Comparison of ENCODE assay signal across 10 mouse cellular contexts in the genomic region with DNA sequence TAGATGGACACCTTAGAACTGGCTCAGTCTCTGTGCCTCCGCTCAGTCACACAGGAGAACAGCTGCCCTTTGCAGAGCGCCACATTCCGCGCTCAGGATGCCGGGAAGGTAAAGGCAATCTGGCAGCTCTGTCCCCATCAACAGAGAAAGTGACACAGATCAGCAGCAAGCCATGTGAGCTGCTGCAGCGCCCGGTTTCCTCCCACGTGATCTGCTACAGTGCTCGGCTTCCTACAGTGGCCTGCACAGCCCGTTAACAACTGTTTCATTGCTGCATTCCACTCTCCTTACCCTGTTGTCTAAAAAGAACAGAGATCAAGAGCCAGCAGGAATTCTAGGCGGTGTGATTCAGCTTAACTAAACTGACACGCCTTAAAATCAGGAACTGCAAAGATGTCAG. TPM values are rescaled to one million over a fixed set of nuclear protein-coding genes. Genes with fewer than 3 reads are reported as not detected.
DNase-seq lines count a peak whose midpoint lies in the region; ATAC-seq lines count a peak whose summit lies in the region.
"Had no signal": no experiment of that assay in that cellular context is flagged by ENCODE, and none has a peak within 500 bp of the region (broad histone marks: within the 10 kb centered on the region; RNA-seq: fewer than 3 reads in every experiment).

No protein-coding gene starts in this region.

- no peak overlapping the region for H3K9ac ChIP-seq in embryonic facial prominence, embryonic 15.5 days
- H3K9ac ChIP-seq in limb, embryonic 13.5 days, result no peak overlapping the region
- H3K9ac ChIP-seq in liver, embryonic 11.5 days (ENCODE audit: low read depth, low read length), result no peak overlapping the region

- H3K4me1 ChIP-seq in embryonic facial prominence, embryonic 15.5 days, result no peaks in the 10 kb centered on the region; the same call in 1 of the 2 replicates
- no peaks in the 10 kb centered on the region; the same call in 1 of the 2 replicates for H3K4me1 ChIP-seq in limb, embryonic 13.5 days
- H3K4me1 ChIP-seq in liver, embryonic 11.5 days (replicated peaks; ENCODE audit: control insufficient read depth, insufficient read depth, low read length), result no peaks in the 10 kb centered on the region
- H3K4me1 ChIP-seq: hindbrain, embryonic 10.5 days; megakaryocyte, embryonic 14.5 days had no signal

- peak; percentile 25 for DNase-seq in CD4-positive, CD25-positive, alpha-beta regulatory T cell, adult 2 months (ENCODE audit: low read depth, low spot score)
- DNase-seq in layer of hippocampus, adult 9-11 months, result peak; percentile 54
- no peak for DNase-seq in layer of hippocampus, adult 11-12 months (ENCODE audit: low spot score)
- no peak for DNase-seq in liver, embryonic 11.5 days (ENCODE audit: low spot score)
- DNase-seq in testis, postnatal 14 days (ENCODE audit: low spot score), result no peak

- H3K4me2 ChIP-seq in embryonic facial prominence, embryonic 15.5 days (replicated peaks), result no peak overlapping the region
- H3K4me2 ChIP-seq in limb, embryonic 13.5 days (replicated peaks), result no peak overlapping the region; the same call in 1 of the 2 replicates
- no peak overlapping the region for H3K4me2 ChIP-seq in liver, embryonic 11.5 days

- H3K27me3 ChIP-seq in embryonic facial prominence, embryonic 15.5 days, result no peaks in the 10 kb centered on the region
- H3K27me3 ChIP-seq in limb, embryonic 13.5 days, result no peaks in the 10 kb centered on the region
- H3K27me3 ChIP-seq in liver, embryonic 11.5 days (replicated peaks; ENCODE audit: control insufficient read depth, insufficient read depth, low read length), result no peaks in the 10 kb centered on the region

- no peaks in the 10 kb centered on the region for H3K36me3 ChIP-seq in embryonic facial prominence, embryonic 15.5 days
- no peaks in the 10 kb centered on the region for H3K36me3 ChIP-seq in limb, embryonic 13.5 days
- H3K36me3 ChIP-seq in liver, embryonic 11.5 days (ENCODE audit: control insufficient read depth, insufficient read depth, low read length), result no peaks in the 10 kb centered on the region
- H3K36me3 ChIP-seq: hindbrain, embryonic 10.5 days had no signal

- H3K9me3 ChIP-seq in embryonic facial prominence, embryonic 15.5 days (replicated peaks), result no peaks in the 10 kb centered on the region
- peaks cover 4% of the 10 kb centered on the region; the same call in 1 of the 2 replicates for H3K9me3 ChIP-seq in limb, embryonic 13.5 days
- no peaks in the 10 kb centered on the region for H3K9me3 ChIP-seq in liver, embryonic 11.5 days (ENCODE audit: control insufficient read depth, low read length)

- H3K27ac ChIP-seq in embryonic facial prominence, embryonic 15.5 days (replicated peaks), result no peak overlapping the region
- H3K27ac ChIP-seq in limb, embryonic 13.5 days, result no peak overlapping the region
- H3K27ac ChIP-seq in liver, embryonic 11.5 days (ENCODE audit: low read depth, low read length), result no peak overlapping the region
- H3K27ac ChIP-seq: hindbrain, embryonic 10.5 days had no signal

- no peak for ATAC-seq in CD4-positive, CD25-positive, alpha-beta regulatory T cell, adult 4 months
- 0 out of 2 replicates have a peak, but pooled peaks have one; percentile 24 for ATAC-seq in embryonic facial prominence, embryonic 15.5 days (ENCODE audit: insufficient number of reproducible peaks, low FRiP score, low TSS enrichment, low read depth)
- peak; percentile 79 for ATAC-seq in limb, embryonic 13.5 days (ENCODE audit: low FRiP score, low read depth)
- no peak for ATAC-seq in liver, embryonic 11.5 days (replicated peaks; ENCODE audit: low FRiP score)

- WGBS in embryonic facial prominence, embryonic 15.5 days, result 54% methylated on average over 12 of the region's 12 CpGs
- WGBS in limb, embryonic 13.5 days, result 56% methylated on average over 12 of the region's 12 CpGs
- WGBS in liver, embryonic 11.5 days, result 56% methylated on average over 12 of the region's 12 CpGs

- no peak overlapping the region for H3K4me3 ChIP-seq in embryonic facial prominence, embryonic 15.5 days (replicated peaks)
- no peak overlapping the region for H3K4me3 ChIP-seq in limb, embryonic 13.5 days
- no peak overlapping the region for H3K4me3 ChIP-seq in liver, embryonic 11.5 days (ENCODE audit: low read depth, low read length)
- H3K4me3 ChIP-seq: hindbrain, embryonic 10.5 days; megakaryocyte, embryonic 14.5 days had no signal

RNA-seq across cellular contexts. Expression of a gene that starts 36.0 kb away (rescaled TPM):
- polyA plus RNA-seq in CD4-positive, CD25-positive, alpha-beta regulatory T cell, adult 4 months (2017; shearing (Covaris generic)), result 10 to 100 TPM; 69.7 to 85.3 TPM
- polyA plus RNA-seq in embryonic facial prominence, embryonic 15.5 days (2015; fragmentation: Nextera tagmentation; extraction: Ambion mirVana), result 103 and 106 TPM in 2 replicates
- polyA plus RNA-seq in limb, embryonic 13.5 days (2015; fragmentation: Nextera tagmentation; extraction: Ambion mirVana), result 79.6 and 81.2 TPM in 2 replicates
- 72.6 and 75.2 TPM in 2 replicates for polyA plus RNA-seq in liver, embryonic 11.5 days (2014; fragmentation: Nextera tagmentation; extraction: Ambion mirVana)

Comparison
In these comparisons a context has a peak if more than half of its experiments do, and no peak if none do; other contexts are left out.
1. DNase-seq: peak in CD4-positive, CD25-positive, alpha-beta regulatory T cell, adult 2 months (single experiment) and layer of hippocampus, adult 9-11 months (single experiment); none in layer of hippocampus, adult 11-12 months (single experiment), liver, embryonic 11.5 days (single experiment) and testis, postnatal 14 days (single experiment).
2. ATAC-seq: peak in embryonic facial prominence, embryonic 15.5 days (single experiment) and limb, embryonic 13.5 days (single experiment); none in CD4-positive, CD25-positive, alpha-beta regulatory T cell, adult 4 months (single experiment) and liver, embryonic 11.5 days (single experiment).